In the genomic region with DNA sequence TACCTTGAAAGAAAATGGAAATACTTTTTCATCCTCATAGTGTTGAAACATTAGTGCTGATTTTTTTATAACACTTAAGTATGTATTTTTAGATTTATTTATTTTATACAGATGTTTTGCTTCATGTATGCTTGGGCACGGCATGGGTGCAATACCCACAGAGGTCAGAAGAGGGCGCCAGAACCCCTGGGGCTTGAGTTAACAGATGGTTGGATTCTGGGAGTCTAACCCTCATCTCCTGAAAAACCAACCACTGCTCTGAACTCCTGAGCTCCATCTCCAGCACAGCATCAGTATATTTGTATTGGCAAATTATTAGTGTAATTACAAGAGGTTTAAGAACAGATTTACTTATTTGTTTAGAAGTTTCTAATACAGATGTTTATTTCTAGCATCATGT, we compare ENCODE assay signal across 8 mouse cellular contexts. TPM values are rescaled to one million over a fixed set of nuclear protein-coding genes. Genes with fewer than 3 reads are reported as not detected.
DNase-seq lines count a peak whose midpoint lies in the region; ATAC-seq and TF ChIP-seq lines count a peak whose summit lies in the region.

No protein-coding gene starts in this region.

- no peak overlapping the region for H3K9ac ChIP-seq in midbrain, embryonic 13.5 days (replicated peaks)
- no peak overlapping the region for H3K9ac ChIP-seq in heart, embryonic 13.5 days
- no peak overlapping the region for H3K9ac ChIP-seq in limb, embryonic 14.5 days (ENCODE audit: low read depth, low read length, severe bottlenecking)

- H3K4me3 ChIP-seq in midbrain, embryonic 10.5 days = no peak overlapping the region
- no peak overlapping the region for H3K4me3 ChIP-seq in midbrain, embryonic 13.5 days (replicated peaks)
- no peak overlapping the region for H3K4me3 ChIP-seq in heart, embryonic 13.5 days
- H3K4me3 ChIP-seq in limb, embryonic 14.5 days (replicated peaks; ENCODE audit: low read length) = no peak overlapping the region

- POLR2A ChIA-PET in Patski (lab: Charles Lee) = no interaction called here

- in situ Hi-C loops in Patski (cut with MboI; ENCODE audit: low pct_unique_long_range_greater_than_20kb) = no loop called here

- no peak overlapping the region for H3K4me2 ChIP-seq in midbrain, embryonic 13.5 days (replicated peaks)
- H3K4me2 ChIP-seq in heart, embryonic 13.5 days = no peak overlapping the region
- no peak overlapping the region for H3K4me2 ChIP-seq in limb, embryonic 14.5 days (replicated peaks; ENCODE audit: low read depth, low read length, severe bottlenecking)

- H3K36me3 ChIP-seq in midbrain, embryonic 10.5 days = no peaks in the 10 kb centered on the region
- no peaks in the 10 kb centered on the region for H3K36me3 ChIP-seq in midbrain, embryonic 13.5 days
- no peaks in the 10 kb centered on the region for H3K36me3 ChIP-seq in heart, embryonic 13.5 days
- H3K36me3 ChIP-seq in limb, embryonic 14.5 days (ENCODE audit: control insufficient read depth, insufficient read depth, low read length) = no peaks in the 10 kb centered on the region

- TF ChIP-seq POLR2A in limb, embryonic 14.5 days (IDR thresholded peaks at IDR 0.05; ENCODE audit: borderline replicate concordance, extremely low read depth, insufficient read depth, insufficient read length) = no peak

- H3K27ac ChIP-seq in midbrain, embryonic 10.5 days (replicated peaks) = no peak overlapping the region
- H3K27ac ChIP-seq in midbrain, embryonic 13.5 days = no peak overlapping the region
- no peak overlapping the region for H3K27ac ChIP-seq in heart, embryonic 13.5 days (replicated peaks)
- no peak overlapping the region for H3K27ac ChIP-seq in limb, embryonic 14.5 days (replicated peaks; ENCODE audit: low read depth, low read length)

- no peaks in the 10 kb centered on the region for H3K9me3 ChIP-seq in midbrain, embryonic 10.5 days (replicated peaks)
- H3K9me3 ChIP-seq in midbrain, embryonic 13.5 days = no peaks in the 10 kb centered on the region
- H3K9me3 ChIP-seq in heart, embryonic 13.5 days = no peaks in the 10 kb centered on the region
- H3K9me3 ChIP-seq in limb, embryonic 14.5 days (ENCODE audit: control insufficient read depth, low read length) = no peaks in the 10 kb centered on the region

- DNase-seq in midbrain, embryonic 10.5 days (ENCODE audit: low spot score) = peak; percentile 74
- no peak for DNase-seq in Patski (ENCODE audit: low read depth, low spot score)
- peak; percentile 55 to 60 for DNase-seq in cerebellum, postnatal 36 days
- DNase-seq in limb, embryonic 14.5 days (ENCODE audit: low spot score) = peak; percentile 51
- peak; percentile 66 for DNase-seq in ovary, postnatal 14 days (ENCODE audit: low spot score)
- DNase-seq in thymus, postnatal 4 days = peak; percentile 87

- ATAC-seq in midbrain, embryonic 13.5 days = no peak
- no peak for ATAC-seq in Patski
- peak; percentile 54; the same call in 1 of the 2 replicates for ATAC-seq in heart, embryonic 13.5 days (ENCODE audit: extremely low read depth, insufficient number of reproducible peaks, low FRiP score, low TSS enrichment)
- no peak for ATAC-seq in limb, embryonic 14.5 days (ENCODE audit: low FRiP score, low read depth)

- CTCF ChIA-PET in Patski (lab: Charles Lee) = interaction anchor here (0.8 to 2.8 kb wide), 8 partner anchors 9 to 97 kb away, joined by 3 to 21 read pairs (median 4); partner anchors contain the start of genes Gm26566 and Klhl9

- H3K27me3 ChIP-seq in midbrain, embryonic 10.5 days (ENCODE audit: low read depth, poor library complexity, severe bottlenecking) = no peaks in the 10 kb centered on the region
- no peaks in the 10 kb centered on the region for H3K27me3 ChIP-seq in midbrain, embryonic 13.5 days
- H3K27me3 ChIP-seq in Patski = peaks cover 3% of the 10 kb centered on the region
- peaks cover 12% of the 10 kb centered on the region; the same call in 1 of the 2 replicates for H3K27me3 ChIP-seq in heart, embryonic 13.5 days (replicated peaks)
- no peaks in the 10 kb centered on the region for H3K27me3 ChIP-seq in limb, embryonic 14.5 days (ENCODE audit: control insufficient read depth, insufficient read depth, low read length)

- WGBS in midbrain, embryonic 10.5 days = 5% methylated on average over 2 of the region's 2 CpGs
- 6% methylated on average over 2 of the region's 2 CpGs for WGBS in midbrain, embryonic 13.5 days
- WGBS in heart, embryonic 13.5 days = 9% methylated on average over 2 of the region's 2 CpGs
- 0% methylated on average over 2 of the region's 2 CpGs for WGBS in limb, embryonic 14.5 days

- TF ChIP-seq CTCF in Patski (IDR thresholded peaks at IDR 0.05) = peak; percentile 96

- H3K4me1 ChIP-seq in midbrain, embryonic 10.5 days = no peaks in the 10 kb centered on the region
- H3K4me1 ChIP-seq in midbrain, embryonic 13.5 days (replicated peaks) = no peaks in the 10 kb centered on the region
- H3K4me1 ChIP-seq in heart, embryonic 13.5 days = peaks cover 4% of the 10 kb centered on the region
- no peaks in the 10 kb centered on the region for H3K4me1 ChIP-seq in limb, embryonic 14.5 days (ENCODE audit: control insufficient read depth, insufficient read depth, low read length)

RNA-seq across cellular contexts. Expression of gene Gm13271, which starts 16.2 kb away (rescaled TPM):
- not detected in 2 replicates for polyA plus RNA-seq in midbrain, embryonic 10.5 days (2016; fragmentation: Nextera tagmentation; extraction: Ambion mirVana)
- polyA plus RNA-seq in midbrain, embryonic 13.5 days (2015; fragmentation: Nextera tagmentation; extraction: Ambion mirVana) = not detected in 2 replicates
- not detected for polyA plus RNA-seq in Patski (2021)
- not detected in 2 replicates for polyA plus RNA-seq in heart, embryonic 13.5 days (2015; fragmentation: Nextera tagmentation; extraction: Ambion mirVana)
- not detected in 2 replicates for polyA plus RNA-seq in limb, embryonic 14.5 days (2012; rRNA removed)
- not detected in 2 replicates for polyA plus RNA-seq in limb, embryonic 14.5 days (2014; fragmentation: Nextera tagmentation; extraction: Ambion mirVana)

RNA-seq across cellular contexts. Expression of gene Klhl9, which starts 16.2 kb away (rescaled TPM):
- polyA plus RNA-seq in midbrain, embryonic 10.5 days (2016; fragmentation: Nextera tagmentation; extraction: Ambion mirVana) = 95.6 and 111 TPM in 2 replicates
- polyA plus RNA-seq in midbrain, embryonic 13.5 days (2015; fragmentation: Nextera tagmentation; extraction: Ambion mirVana) = 132 and 146 TPM in 2 replicates
- polyA plus RNA-seq in Patski (2021) = 18.2 TPM
- 70.7 and 76.5 TPM in 2 replicates for polyA plus RNA-seq in heart, embryonic 13.5 days (2015; fragmentation: Nextera tagmentation; extraction: Ambion mirVana)
- polyA plus RNA-seq in limb, embryonic 14.5 days (2012; rRNA removed) = 41.4 and 41.6 TPM in 2 replicates
- 127 and 137 TPM in 2 replicates for polyA plus RNA-seq in limb, embryonic 14.5 days (2014; fragmentation: Nextera tagmentation; extraction: Ambion mirVana)

RNA-seq across cellular contexts. Expression of gene Gm26566, which starts 16.9 kb away (rescaled TPM):
- 0.80 and 1.1 TPM in 2 replicates for polyA plus RNA-seq in midbrain, embryonic 10.5 days (2016; fragmentation: Nextera tagmentation; extraction: Ambion mirVana)
- 1.6 and 1.7 TPM in 2 replicates for polyA plus RNA-seq in midbrain, embryonic 13.5 days (2015; fragmentation: Nextera tagmentation; extraction: Ambion mirVana)
- polyA plus RNA-seq in Patski (2021) = 1.3 TPM
- 0.33 and 0.84 TPM in 2 replicates for polyA plus RNA-seq in heart, embryonic 13.5 days (2015; fragmentation: Nextera tagmentation; extraction: Ambion mirVana)
- polyA plus RNA-seq in limb, embryonic 14.5 days (2012; rRNA removed) = 0.63 and 0.86 TPM in 2 replicates
- 0.70 and 2.0 TPM in 2 replicates for polyA plus RNA-seq in limb, embryonic 14.5 days (2014; fragmentation: Nextera tagmentation; extraction: Ambion mirVana)

RNA-seq across cellular contexts. Expression of gene Gm13283, which starts 21.4 kb away (rescaled TPM):
- polyA plus RNA-seq in midbrain, embryonic 10.5 days (2016; fragmentation: Nextera tagmentation; extraction: Ambion mirVana) = 0.19 and 0.32 TPM in 2 replicates
- polyA plus RNA-seq in midbrain, embryonic 13.5 days (2015; fragmentation: Nextera tagmentation; extraction: Ambion mirVana) = not detected in 2 replicates
- polyA plus RNA-seq in Patski (2021) = not detected
- 0.20 and 0.31 TPM in 2 replicates for polyA plus RNA-seq in heart, embryonic 13.5 days (2015; fragmentation: Nextera tagmentation; extraction: Ambion mirVana)
- polyA plus RNA-seq in limb, embryonic 14.5 days (2012; rRNA removed) = 0.13 and 0.24 TPM in 2 replicates
- polyA plus RNA-seq in limb, embryonic 14.5 days (2014; fragmentation: Nextera tagmentation; extraction: Ambion mirVana) = 0.21 TPM in 1 of 2 replicates, not detected in the other

RNA-seq across cellular contexts. Expression of gene Gm13290, which starts 35.2 kb away (rescaled TPM):
- 0.29 TPM in 1 of 2 replicates, not detected in the other for polyA plus RNA-seq in midbrain, embryonic 10.5 days (2016; fragmentation: Nextera tagmentation; extraction: Ambion mirVana)
- not detected in 2 replicates for polyA plus RNA-seq in midbrain, embryonic 13.5 days (2015; fragmentation: Nextera tagmentation; extraction: Ambion mirVana)
- polyA plus RNA-seq in Patski (2021) = 2.7 TPM
- 0.29 TPM in 1 of 2 replicates, not detected in the other for polyA plus RNA-seq in heart, embryonic 13.5 days (2015; fragmentation: Nextera tagmentation; extraction: Ambion mirVana)
- polyA plus RNA-seq in limb, embryonic 14.5 days (2012; rRNA removed) = not detected in 2 replicates
- polyA plus RNA-seq in limb, embryonic 14.5 days (2014; fragmentation: Nextera tagmentation; extraction: Ambion mirVana) = 0.33 and 0.48 TPM in 2 replicates
